Mouse (Mus musculus) kidney, postnatal 25 days (tissue): ENCODE measurements around the gene Gm8232.
"Not testable (repeated sequence)": the region's sequence is repeated elsewhere in the genome, so short reads cannot be mapped to it uniquely, and the experiment has no call there.

Experiments used
- DNase-seq, 2 experiments: peaks; one replicate each; pipeline ENCODE4 v3.0.0; 2021; ENCODE audit warnings: mixed read lengths in 2 of 2

The Gm8232 gene

DNA sequence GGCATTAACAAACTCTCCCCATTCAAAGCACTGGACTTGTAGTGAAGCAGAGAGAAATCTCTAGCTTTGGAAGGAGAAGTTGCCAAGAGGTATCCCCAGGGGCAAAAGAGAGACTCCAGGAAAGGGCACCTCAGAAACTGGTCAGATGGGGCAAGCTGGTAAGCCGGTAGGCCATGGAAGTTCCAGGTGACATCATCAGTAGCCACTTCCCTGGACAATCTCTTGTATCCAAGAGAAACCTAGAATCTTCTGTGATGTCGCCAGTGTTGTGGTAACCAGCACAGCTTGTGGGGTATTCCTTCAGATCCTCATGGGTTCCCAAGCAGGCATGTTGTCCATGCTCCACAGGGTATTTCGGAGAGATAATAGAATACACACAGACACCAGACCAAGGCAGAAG, at the start of gene Gm8232:
Gm8232 (plus strand) TSS at position 301 of the 400 bp plus-strand sequence.
- DNase-seq = not testable (repeated sequence)

DNA sequence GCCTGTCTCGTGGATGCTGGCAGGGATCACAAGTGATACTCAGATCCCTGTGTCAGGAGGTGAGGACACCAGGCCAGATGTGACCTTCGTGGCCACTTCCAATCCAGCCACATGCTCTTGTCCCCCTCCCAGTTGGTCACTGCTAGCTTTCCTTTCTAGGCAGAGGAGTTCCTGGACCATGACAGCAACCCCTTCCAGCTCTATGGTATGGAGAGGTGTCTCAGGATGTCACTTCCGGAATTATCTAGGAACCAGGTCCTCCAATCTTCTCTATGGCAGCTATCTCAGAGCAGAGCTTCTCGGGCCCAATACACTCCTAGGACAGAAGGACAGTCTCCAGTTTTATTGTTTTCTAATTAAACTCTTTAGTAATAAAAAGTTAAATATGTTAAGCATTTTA, 49.2 kb upstream of the Gm8232 start:
- not testable (repeated sequence) for DNase-seq

DNA sequence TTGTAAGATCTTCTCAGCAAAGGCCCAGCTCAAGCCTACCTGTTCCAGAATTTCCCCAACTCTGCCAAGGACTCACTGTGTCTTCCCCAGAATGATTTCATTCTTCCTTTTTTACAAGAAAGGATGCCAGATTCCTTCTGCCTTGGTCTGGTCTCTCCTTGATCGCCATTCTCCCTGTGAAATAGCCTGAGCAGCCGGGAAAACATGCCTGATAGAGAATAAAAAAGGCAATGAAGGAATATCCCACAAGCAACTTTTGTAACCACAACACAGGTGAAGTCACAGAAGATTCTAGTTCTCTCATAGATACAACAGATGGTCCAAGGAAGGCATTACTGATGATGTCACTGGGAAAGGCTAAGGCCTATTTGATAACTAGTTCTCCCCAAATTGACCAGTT, 22.8 kb upstream of the Gm8232 start, which contains the start of gene Gm3371:
Gm3371 (minus strand) TSS at position 101 of the 400 bp plus-strand sequence.
- DNase-seq = not testable (repeated sequence)
